Comparison of ENCODE assay signal across 8 mouse cellular contexts in the genomic region with DNA sequence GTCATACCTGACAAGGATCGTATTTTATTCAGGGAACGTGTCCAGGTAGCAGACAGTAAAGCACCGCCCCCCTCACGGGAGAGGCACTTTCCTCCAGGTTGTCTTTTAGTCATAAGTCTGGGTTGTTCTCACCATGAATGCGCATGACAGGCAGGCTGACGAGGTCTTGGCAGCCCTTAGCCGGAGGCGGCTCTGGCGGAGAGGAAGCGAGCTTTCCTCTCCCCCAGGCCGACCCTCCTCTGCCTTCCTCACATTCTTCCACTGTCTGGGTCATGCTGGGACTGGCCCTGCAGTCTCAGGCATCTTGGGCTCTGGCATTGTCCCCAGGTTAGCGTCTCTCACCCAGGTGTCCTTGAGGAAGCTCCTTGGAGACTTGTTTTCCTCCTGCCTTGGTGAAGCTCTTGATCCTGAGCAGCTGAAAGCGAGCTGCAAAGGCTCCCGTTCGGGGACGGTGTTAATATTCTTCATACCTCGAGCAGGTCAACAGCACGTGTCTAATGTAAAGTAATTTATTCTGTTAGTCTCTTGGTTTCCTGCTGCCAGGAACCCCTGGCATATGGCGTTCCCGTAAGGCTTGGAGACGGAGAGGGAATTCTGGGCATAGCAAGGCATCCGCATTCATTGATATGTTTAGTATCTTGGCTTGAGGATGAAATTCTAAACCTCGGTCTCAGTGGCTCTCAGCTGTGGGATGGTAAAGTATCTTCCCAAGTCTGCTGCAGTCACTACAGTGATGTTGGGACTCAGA.
A peak's percentile ranks its signal among the peaks of the same experiment; 100 is the strongest.
DNase-seq lines count a peak whose midpoint lies in the region; ATAC-seq lines count a peak whose summit lies in the region.

No protein-coding gene starts in this region.

- H3K4me2 ChIP-seq in kidney, embryonic 14.5 days (replicated peaks; ENCODE audit: low read depth, low read length): peak overlapping the region; percentile 19; the same call in 1 of the 2 replicates
- H3K4me2 ChIP-seq in embryonic facial prominence, embryonic 11.5 days (ENCODE audit: low read depth, low read length): no peak overlapping the region
- peak overlapping the region; percentile 40 for H3K4me2 ChIP-seq in hindbrain, embryonic 16.5 days (ENCODE audit: low read length)

- H3K9ac ChIP-seq in kidney, embryonic 14.5 days (ENCODE audit: low read depth, low read length): no peak overlapping the region
- H3K9ac ChIP-seq in embryonic facial prominence, embryonic 11.5 days (replicated peaks; ENCODE audit: low read length): no peak overlapping the region
- 0 out of 2 replicates have a peak overlapping the region, but pooled peaks have one; percentile 15 for H3K9ac ChIP-seq in hindbrain, embryonic 16.5 days (ENCODE audit: low read depth, low read length)

- H3K27me3 ChIP-seq in kidney, embryonic 14.5 days (ENCODE audit: control insufficient read depth, insufficient read depth, low read length): no peaks in the 10 kb centered on the region
- no peaks in the 10 kb centered on the region for H3K27me3 ChIP-seq in embryonic facial prominence, embryonic 11.5 days (ENCODE audit: control insufficient read depth, insufficient read depth, low read length)
- no peaks in the 10 kb centered on the region for H3K27me3 ChIP-seq in hindbrain, embryonic 16.5 days (replicated peaks; ENCODE audit: control insufficient read depth, insufficient read depth, low read length)

- DNase-seq in kidney, adult 11 months: no peak
- DNase-seq in Muller cell, postnatal 12 days (ENCODE audit: inconsistent ontology term): peak; percentile 55
- DNase-seq in embryonic facial prominence, embryonic 11.5 days (ENCODE audit: low spot score): peak; percentile 66
- DNase-seq in retina, embryonic 14.5 days (ENCODE audit: low spot score): peak; percentile 14
- no peak for DNase-seq in spleen, postnatal 10 days (ENCODE audit: low spot score in 2 of 2)

- ATAC-seq in kidney, embryonic 14.5 days (ENCODE audit: low FRiP score, low TSS enrichment): peak; percentile 35; the same call in 1 of the 2 replicates
- 0 out of 2 replicates have a peak, but pooled peaks have one; percentile 44 for ATAC-seq in embryonic facial prominence, embryonic 11.5 days (replicated peaks; ENCODE audit: insufficient number of reproducible peaks, low FRiP score, low TSS enrichment, low read depth)
- ATAC-seq in hindbrain, embryonic 16.5 days: peak; percentile 61
- ATAC-seq in megakaryocyte, adult 5-6 weeks (ENCODE audit: poor library complexity, severe bottlenecking): no peak

- WGBS in kidney, embryonic 14.5 days: 22% methylated on average over 23 of the region's 23 CpGs
- WGBS in embryonic facial prominence, embryonic 11.5 days: 21% methylated on average over 23 of the region's 23 CpGs
- WGBS in hindbrain, embryonic 16.5 days: 22% methylated on average over 23 of the region's 23 CpGs

- no peaks in the 10 kb centered on the region for H3K36me3 ChIP-seq in kidney, embryonic 14.5 days (ENCODE audit: control insufficient read depth, insufficient read depth, low read length)
- no peaks in the 10 kb centered on the region for H3K36me3 ChIP-seq in embryonic facial prominence, embryonic 11.5 days (replicated peaks; ENCODE audit: control insufficient read depth, insufficient read depth, low read depth, low read length)
- H3K36me3 ChIP-seq in hindbrain, embryonic 16.5 days (ENCODE audit: control insufficient read depth, insufficient read depth, low read length): no peaks in the 10 kb centered on the region

- no peak overlapping the region for H3K27ac ChIP-seq in kidney, embryonic 14.5 days (ENCODE audit: low read depth, low read length)
- H3K27ac ChIP-seq in embryonic facial prominence, embryonic 11.5 days (replicated peaks; ENCODE audit: low read depth, low read length): no peak overlapping the region
- H3K27ac ChIP-seq in hindbrain, embryonic 16.5 days (ENCODE audit: low read depth, low read length): no peak overlapping the region

- no peaks in the 10 kb centered on the region for H3K4me1 ChIP-seq in kidney, embryonic 14.5 days (ENCODE audit: control insufficient read depth, insufficient read depth, low read length)
- H3K4me1 ChIP-seq in embryonic facial prominence, embryonic 11.5 days (ENCODE audit: control insufficient read depth, insufficient read depth, low read length): no peaks in the 10 kb centered on the region
- H3K4me1 ChIP-seq in hindbrain, embryonic 16.5 days (ENCODE audit: control insufficient read depth, insufficient read depth, low read depth, low read length): peaks cover 7% of the 10 kb centered on the region

- H3K4me3 ChIP-seq in kidney, embryonic 14.5 days (ENCODE audit: low read length): no peak overlapping the region
- H3K4me3 ChIP-seq in embryonic facial prominence, embryonic 11.5 days (ENCODE audit: low read depth, low read length): no peak overlapping the region
- 0 out of 2 replicates have a peak overlapping the region, but pooled peaks have one; percentile 0 for H3K4me3 ChIP-seq in hindbrain, embryonic 16.5 days (ENCODE audit: low read length)

- no peaks in the 10 kb centered on the region for H3K9me3 ChIP-seq in kidney, embryonic 14.5 days (ENCODE audit: control insufficient read depth, low read length)
- no peaks in the 10 kb centered on the region for H3K9me3 ChIP-seq in embryonic facial prominence, embryonic 11.5 days (replicated peaks; ENCODE audit: control insufficient read depth, low read length)
- no peaks in the 10 kb centered on the region for H3K9me3 ChIP-seq in hindbrain, embryonic 16.5 days (ENCODE audit: control insufficient read depth, low read length)

Comparison
In these comparisons a context has a peak if more than half of its experiments do, and no peak if none do; other contexts are left out.
1. DNase-seq: peak in Muller cell, postnatal 12 days (single experiment), embryonic facial prominence, embryonic 11.5 days (single experiment) and retina, embryonic 14.5 days (single experiment); none in kidney, adult 11 months (single experiment) and spleen, postnatal 10 days (0 of 2).